Mouse (Mus musculus): ENCODE results near the gene Gpank1.

GRCm38 (mm10) chr17:35135591-35136320 is 14.5 kb downstream of the Gpank1 start:
- TF ChIP-seq CTCF (IDR thresholded peaks at IDR 0.05) (no peak), EP300 (IDR thresholded peaks at IDR 0.05; ENCODE audit: insufficient read depth, low read depth, low read length) (no peak), POLR2A (IDR thresholded peaks at IDR 0.05; ENCODE audit: insufficient read depth, low read depth, low read length) (no peak)

Measured in heart, adult 2 months (tissue).